Mouse (Mus musculus): ENCODE results near the gene Myh10. TPM values are rescaled to one million over a fixed set of nuclear protein-coding genes. Genes with fewer than 3 reads are reported as not detected.

Myh10 gene
- 5.4 and 5.9 TPM in 2 replicates for polyA plus RNA-seq (2015; fragmentation: Nextera tagmentation; extraction: Ambion mirVana)

- DNase-seq (ENCODE audit: low spot score) = peak; percentile 95
Observed at GRCm38 (mm10) chr11:68691321-68692009, at the start of gene Myh10. Gene Myh10 (plus strand): TSS chr11:68691559.

- DNase-seq (ENCODE audit: low spot score) = no peak
Observed at GRCm38 (mm10) chr11:68644781-68645180, 46.6 kb upstream of the Myh10 start.

GRCm38 (mm10) chr11:68647808-68648207 is 43.6 kb upstream of the Myh10 start:
- no peak for DNase-seq (ENCODE audit: low spot score)

- DNase-seq (ENCODE audit: low spot score) = no peak
Observed at GRCm38 (mm10) chr11:68648385-68649148, 42.8 kb upstream of the Myh10 start.

GRCm38 (mm10) chr11:68651518-68651917 is 39.8 kb upstream of the Myh10 start:
- DNase-seq (ENCODE audit: low spot score) = no peak

- DNase-seq (ENCODE audit: low spot score) = no peak
Observed at GRCm38 (mm10) chr11:68655524-68655923, 35.8 kb upstream of the Myh10 start.

- no peak for DNase-seq (ENCODE audit: low spot score)
Observed at GRCm38 (mm10) chr11:68656887-68657685, 34.3 kb upstream of the Myh10 start.

GRCm38 (mm10) chr11:68657811-68658210 is 33.5 kb upstream of the Myh10 start:
- no peak for DNase-seq (ENCODE audit: low spot score)

- no peak for DNase-seq (ENCODE audit: low spot score)
Observed at GRCm38 (mm10) chr11:68665331-68665730, 26.0 kb upstream of the Myh10 start.

- DNase-seq (ENCODE audit: low spot score) = no peak
Observed at GRCm38 (mm10) chr11:68666210-68666609, 25.1 kb upstream of the Myh10 start.

GRCm38 (mm10) chr11:68672270-68672970 is 18.9 kb upstream of the Myh10 start:
- no peak for DNase-seq (ENCODE audit: low spot score)

GRCm38 (mm10) chr11:68674071-68674470 is 17.3 kb upstream of the Myh10 start:
- no peak for DNase-seq (ENCODE audit: low spot score)

- DNase-seq (ENCODE audit: low spot score) = no peak
Observed at GRCm38 (mm10) chr11:68674643-68675042, 16.7 kb upstream of the Myh10 start.

GRCm38 (mm10) chr11:68675274-68675673 is 16.1 kb upstream of the Myh10 start:
- no peak for DNase-seq (ENCODE audit: low spot score)

- DNase-seq (ENCODE audit: low spot score) = no peak
Observed at GRCm38 (mm10) chr11:68681254-68681839, 10.0 kb upstream of the Myh10 start.

- no peak for DNase-seq (ENCODE audit: low spot score)
Observed at GRCm38 (mm10) chr11:68682136-68682806, 9.1 kb upstream of the Myh10 start.

GRCm38 (mm10) chr11:68686001-68686400 is 5.4 kb upstream of the Myh10 start:
- no peak for DNase-seq (ENCODE audit: low spot score)

GRCm38 (mm10) chr11:68689304-68689703 is 2.1 kb upstream of the Myh10 start:
- no peak for DNase-seq (ENCODE audit: low spot score)

- no peak for DNase-seq (ENCODE audit: low spot score)
Observed at GRCm38 (mm10) chr11:68690465-68690864, 894 bp upstream of the Myh10 start.

GRCm38 (mm10) chr11:68692010-68692692 is 792 bp downstream of the Myh10 start:
- DNase-seq (ENCODE audit: low spot score) = no peak
